Mouse (Mus musculus): ENCODE results near the gene 1700028J19Rik.

- TF ChIP-seq CTCF (IDR thresholded peaks at IDR 0.05; ENCODE audit: borderline replicate concordance, control insufficient read depth, extremely low read depth, insufficient read depth, low read length, poor library complexity) (no peak), POLR2A (IDR thresholded peaks at IDR 0.05; ENCODE audit: control insufficient read depth, extremely low read depth, insufficient read depth, low read length, poor library complexity) (no peak)
Measured at GRCm38 (mm10) chr7:44244080-44244479, 2.4 kb downstream of the 1700028J19Rik start.
